Mouse (Mus musculus): Measurements from ENCODE around the gene Man2a2.
"Not testable (repeated sequence)": the region's sequence is repeated elsewhere in the genome, so short reads cannot be mapped to it uniquely, and the experiment has no call there.

Gene Man2a2

GRCm38 (mm10) chr7:80400099-80400498 lies 28.9 kb upstream of the Man2a2 start:
- no peak for DNase-seq (ENCODE audit: low spot score in 2 of 2)

- DNase-seq (ENCODE audit: low spot score in 2 of 2) = no peak
Measured at GRCm38 (mm10) chr7:80398654-80399444, 27.7 kb upstream of the Man2a2 start.

GRCm38 (mm10) chr7:80397986-80398385 lies 26.8 kb upstream of the Man2a2 start:
- DNase-seq (ENCODE audit: low spot score in 2 of 2) = no peak

GRCm38 (mm10) chr7:80396427-80396826 lies 25.3 kb upstream of the Man2a2 start:
- DNase-seq (ENCODE audit: low spot score in 2 of 2) = not testable (repeated sequence)

GRCm38 (mm10) chr7:80394600-80394999 lies 23.4 kb upstream of the Man2a2 start:
- DNase-seq (ENCODE audit: low spot score in 2 of 2) = no peak

GRCm38 (mm10) chr7:80392119-80392518 lies 20.9 kb upstream of the Man2a2 start:
- DNase-seq (ENCODE audit: low spot score in 2 of 2) = no peak

GRCm38 (mm10) chr7:80387633-80388543 lies 16.7 kb upstream of the Man2a2 start, which contains the start of gene Fes:
Gene Fes, minus strand, starts transcription at chr7:80387946.
- no peak for DNase-seq (ENCODE audit: low spot score in 2 of 2)

- no peak for DNase-seq (ENCODE audit: low spot score in 2 of 2)
Measured at GRCm38 (mm10) chr7:80387033-80387632, 16.0 kb upstream of the Man2a2 start.

GRCm38 (mm10) chr7:80386235-80386930 lies 15.2 kb upstream of the Man2a2 start:
- peak; percentile 74 to 91 for DNase-seq (ENCODE audit: low spot score in 2 of 2)

GRCm38 (mm10) chr7:80382919-80383318 lies 11.7 kb upstream of the Man2a2 start:
- DNase-seq (ENCODE audit: low spot score in 2 of 2) = no peak

GRCm38 (mm10) chr7:80379531-80379930 lies 8.4 kb upstream of the Man2a2 start:
- no peak for DNase-seq (ENCODE audit: low spot score in 2 of 2)

GRCm38 (mm10) chr7:80377471-80377870 lies 6.3 kb upstream of the Man2a2 start:
- no peak for DNase-seq (ENCODE audit: low spot score in 2 of 2)

GRCm38 (mm10) chr7:80376192-80376591 lies 5.0 kb upstream of the Man2a2 start:
- no peak for DNase-seq (ENCODE audit: low spot score in 2 of 2)

- DNase-seq (ENCODE audit: low spot score in 2 of 2) = no peak
Measured at GRCm38 (mm10) chr7:80375376-80376039, 4.3 kb upstream of the Man2a2 start.

- DNase-seq (ENCODE audit: low spot score in 2 of 2) = no peak
Measured at GRCm38 (mm10) chr7:80374733-80375132, 3.6 kb upstream of the Man2a2 start.

GRCm38 (mm10) chr7:80374280-80374679 lies 3.1 kb upstream of the Man2a2 start:
- DNase-seq (ENCODE audit: low spot score in 2 of 2) = no peak

- DNase-seq (ENCODE audit: low spot score in 2 of 2) = no peak
Measured at GRCm38 (mm10) chr7:80373850-80374249, 2.7 kb upstream of the Man2a2 start.

- DNase-seq (ENCODE audit: low spot score in 2 of 2) = no peak
Measured at GRCm38 (mm10) chr7:80373352-80373751, 2.2 kb upstream of the Man2a2 start.

- DNase-seq (ENCODE audit: low spot score in 2 of 2) = no peak
Measured at GRCm38 (mm10) chr7:80372667-80373066, 1.5 kb upstream of the Man2a2 start.

GRCm38 (mm10) chr7:80372166-80372565 lies 991 bp upstream of the Man2a2 start:
- no peak for DNase-seq (ENCODE audit: low spot score in 2 of 2)

- DNase-seq (ENCODE audit: low spot score in 2 of 2) = peak; percentile 73 to 76
Measured at GRCm38 (mm10) chr7:80370649-80371040, 530 bp downstream of the Man2a2 start.

Measured in frontal cortex, postnatal 14 days (tissue).